In the genomic region with DNA sequence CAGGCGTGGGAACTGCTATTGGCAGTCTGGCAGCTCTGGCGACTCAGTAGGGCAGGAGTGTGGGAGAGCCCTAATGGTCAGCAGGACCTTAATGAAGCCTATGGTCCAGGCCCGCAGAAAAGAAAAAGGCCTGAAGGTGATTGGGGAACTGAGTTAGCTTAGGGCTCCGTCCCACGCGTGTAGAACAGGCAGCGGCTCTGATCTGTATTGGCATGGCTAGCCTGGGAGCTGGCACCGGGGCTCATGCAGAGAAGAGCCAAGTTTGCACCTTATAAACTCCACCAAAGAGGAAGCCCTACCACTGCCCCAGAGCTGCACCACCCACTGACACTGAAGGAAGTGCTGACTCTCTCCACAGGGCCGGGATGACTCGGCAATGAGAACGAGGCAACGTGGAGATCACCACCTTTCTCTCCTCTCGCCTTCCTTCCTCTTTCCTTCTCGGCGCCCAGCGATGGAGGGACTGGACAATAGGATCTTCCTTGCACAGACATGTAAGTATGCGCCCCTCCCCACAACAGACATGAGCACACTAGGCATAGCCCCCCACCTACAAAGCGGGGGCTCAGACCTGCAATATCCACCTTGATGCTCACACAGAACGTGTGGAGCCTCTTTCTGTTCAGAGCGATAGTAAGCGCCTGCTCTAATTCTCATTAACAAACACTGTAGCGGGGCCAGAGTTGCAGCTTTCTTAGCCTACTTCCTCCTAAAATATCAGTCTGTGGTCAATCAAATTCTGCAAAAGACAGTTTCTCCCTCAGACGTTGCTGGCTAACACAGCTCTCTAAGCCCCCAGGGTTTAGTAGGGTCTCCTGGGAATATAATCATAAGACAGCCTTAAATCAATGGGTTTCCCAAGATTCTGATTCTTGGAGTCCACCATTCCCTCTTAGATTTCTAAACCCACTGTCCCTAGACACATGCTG, we compare ENCODE assay signal across 9 mouse cellular contexts.
DNase-seq lines count a peak whose midpoint lies in the region; ATAC-seq lines count a peak whose summit lies in the region.
"Had no signal": no experiment of that assay in that cellular context is flagged by ENCODE, and none has a peak within 500 bp of the region (broad histone marks: within the 10 kb centered on the region; RNA-seq: fewer than 3 reads in every experiment).

No protein-coding gene starts in this region.

- H3K4me3 ChIP-seq in heart, embryonic 10.5 days: no peak overlapping the region
- H3K4me3 ChIP-seq in lung, embryonic 15.5 days: no peak overlapping the region

- H3K4me1 ChIP-seq in heart, embryonic 10.5 days: no peaks in the 10 kb centered on the region
- H3K4me1 ChIP-seq in lung, embryonic 15.5 days: no peaks in the 10 kb centered on the region

- H3K27ac ChIP-seq in heart, embryonic 10.5 days: 0 out of 2 replicates have a peak overlapping the region, but pooled peaks have one; percentile 5
- no peak overlapping the region for H3K27ac ChIP-seq in lung, embryonic 15.5 days

- no peaks in the 10 kb centered on the region for H3K9me3 ChIP-seq in heart, embryonic 10.5 days
- no peaks in the 10 kb centered on the region for H3K9me3 ChIP-seq in lung, embryonic 15.5 days

- DNase-seq in heart, embryonic 10.5 days (ENCODE audit: low spot score): no peak
- DNase-seq in heart, postnatal 36 days: no peak
- peak; percentile 67 for DNase-seq in c-Kit-negative CD71-positive TER-119-positive erythroid progenitor cells, embryonic 14.5 days (ENCODE audit: low read depth, low spot score)
- peak; percentile 72 to 86 for DNase-seq in spleen, postnatal 4 days (ENCODE audit: low spot score in 2 of 2)
- DNase-seq in embryo, embryonic 10.5 days (ENCODE audit: low spot score): no peak
- DNase-seq in left cerebral cortex, adult 9 months (ENCODE audit: low spot score in 2 of 2): no peak
- no peak for DNase-seq in left cerebral cortex, postnatal 36 days (ENCODE audit: low spot score in 2 of 2)
- DNase-seq: cerebellum, postnatal 10 days had no signal

- WGBS in heart, embryonic 10.5 days: 79% methylated on average over 23 of the region's 23 CpGs
- WGBS in lung, embryonic 15.5 days: 79% methylated on average over 23 of the region's 23 CpGs

- ATAC-seq in lung, embryonic 15.5 days (ENCODE audit: borderline replicate concordance, extremely low read depth, low FRiP score, low TSS enrichment): 0 out of 2 replicates have a peak, but pooled peaks have one; percentile 39

- no peaks in the 10 kb centered on the region for H3K36me3 ChIP-seq in heart, embryonic 10.5 days
- H3K36me3 ChIP-seq in lung, embryonic 15.5 days: no peaks in the 10 kb centered on the region

- no peak overlapping the region for H3K9ac ChIP-seq in lung, embryonic 15.5 days

- no peak overlapping the region for H3K4me2 ChIP-seq in lung, embryonic 15.5 days

- intact Hi-C loops in heart, postnatal 36 days (cut with DNase I): no loop called here
- intact Hi-C loops in left cerebral cortex, postnatal 36 days (cut with DNase I): no loop called here

- no peaks in the 10 kb centered on the region for H3K27me3 ChIP-seq in heart, embryonic 10.5 days (ENCODE audit: insufficient read depth, poor library complexity, severe bottlenecking)
- H3K27me3 ChIP-seq in lung, embryonic 15.5 days: no peaks in the 10 kb centered on the region

Comparison
In these comparisons a context has a peak if more than half of its experiments do, and no peak if none do; other contexts are left out.
1. DNase-seq: peak in c-Kit-negative CD71-positive TER-119-positive erythroid progenitor cells, embryonic 14.5 days (single experiment) and spleen, postnatal 4 days (2 of 2); none in heart, embryonic 10.5 days (single experiment), heart, postnatal 36 days (0 of 2), embryo, embryonic 10.5 days (single experiment), left cerebral cortex, adult 9 months (0 of 2) and left cerebral cortex, postnatal 36 days (0 of 2).